Mouse (Mus musculus) MEL (cell line): ENCODE data around the gene D11Wsu47e.

Experiments used
- CTCF ChIP-seq, 3 experiments: IDR thresholded peaks in 2 of 3; conservative IDR thresholded peaks in 1 of 3; 2 replicates each; pipeline ENCODE4 v1.5.1; 2011 to 2012; ENCODE audit warnings: low read length in 3 of 3, low read depth in 2 of 3, mild to moderate bottlenecking in 2 of 3, improper control_type of control experiment in 1 of 3, inconsistent platforms in 1 of 3, mixed read lengths in 1 of 3, moderate library complexity in 1 of 3; ENCODE audit not compliant: control insufficient read depth in 1 of 3, insufficient read depth in 1 of 3, poor library complexity in 1 of 3, severe bottlenecking in 1 of 3
- HCFC1 ChIP-seq: IDR thresholded peaks from 2 replicates; pipeline ENCODE4 v1.6.1; 2012; ENCODE audit warnings: low read depth, mild to moderate bottlenecking, inconsistent platforms, low read length, improper control_type of control experiment, moderate library complexity
- MAFK ChIP-seq: IDR thresholded peaks from 2 replicates; pipeline ENCODE4 v1.6.1; 2011; ENCODE audit warnings: low read depth, mild to moderate bottlenecking, low read length, improper control_type of control experiment, borderline replicate concordance
- SIN3A ChIP-seq: IDR thresholded peaks from 2 replicates; pipeline ENCODE4 v1.6.1; 2012; ENCODE audit warnings: low read length, improper control_type of control experiment, inconsistent platforms
- TBP ChIP-seq: IDR thresholded peaks from 2 replicates; pipeline ENCODE4 v1.8.0; 2011; ENCODE audit warnings: low read depth, low read length, improper control_type of control experiment
- USF1 ChIP-seq: IDR thresholded peaks from 2 replicates; pipeline ENCODE4 v1.6.1; 2014; ENCODE audit warnings: low read depth, mild to moderate bottlenecking, inconsistent platforms, low read length, improper control_type of control experiment, moderate library complexity
- ZC3H11A ChIP-seq: IDR thresholded peaks from 2 replicates; pipeline ENCODE4 v1.6.1; 2012; ENCODE audit warnings: low read depth, mild to moderate bottlenecking, inconsistent platforms, low read length, improper control_type of control experiment

DNA sequence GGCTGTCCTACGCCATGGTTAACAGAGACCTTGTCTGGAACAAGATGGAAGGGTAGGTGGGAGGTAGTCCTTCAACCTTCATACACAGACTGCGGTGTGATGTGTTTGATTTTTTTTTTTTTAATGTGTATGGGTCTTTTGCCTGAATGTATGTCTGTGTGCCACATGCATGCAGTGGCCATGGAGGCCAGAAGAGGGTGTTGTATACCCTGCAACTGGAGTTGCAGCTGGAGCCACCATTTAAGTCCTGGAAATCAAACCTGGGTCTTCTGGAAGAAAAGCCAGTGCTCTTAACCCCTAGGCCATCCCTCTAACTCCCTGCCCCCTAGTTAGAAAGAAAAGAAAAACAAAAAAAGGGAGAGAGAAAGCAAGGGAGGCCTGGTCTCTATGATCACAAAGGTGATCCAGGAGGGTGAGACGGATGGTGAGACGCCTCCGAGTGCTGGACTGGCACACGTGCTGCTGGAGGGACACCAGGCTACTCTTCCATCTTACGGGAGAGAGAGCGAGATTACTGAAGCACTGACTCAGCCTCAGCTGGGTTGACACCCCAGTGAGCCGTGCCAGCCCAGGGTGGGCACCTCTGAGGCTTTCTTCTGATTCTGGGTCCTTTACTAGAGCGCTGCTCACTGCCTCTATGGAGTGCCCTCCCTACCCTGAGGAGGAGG is 47.9 kb downstream of the D11Wsu47e start:
- TF ChIP-seq TBP (no peak), CTCF (IDR thresholded peaks at IDR 0.05 in 2 of 3, conservative IDR thresholded peaks at IDR 0.05 in 1 of 3; ENCODE audit: control insufficient read depth in 1 of 3, insufficient read depth in 1 of 3, low read depth in 2 of 3, low read length in 3 of 3, poor library complexity in 1 of 3, severe bottlenecking in 1 of 3) (peak; percentile 8 to 48 (median 43); a peak in 3 of 6 replicates), ZC3H11A (peak; percentile 39), HCFC1 (no peak), MAFK (no peak), SIN3A (no peak), USF1 (no peak)
